Mouse (Mus musculus) T-helper 2 cell (primary cell): Measurements from ENCODE around the gene Chaf1a.

ENCODE experiments used
- in situ Hi-C: fragments of 300-600 bp; cut with MboI, MseI; formaldehyde crosslinking; loops from one replicate; pipeline ENCODE4 v1.15.1; 2025; ENCODE audit warnings: high pct_unique_total_duplicates

The Chaf1a gene

DNA sequence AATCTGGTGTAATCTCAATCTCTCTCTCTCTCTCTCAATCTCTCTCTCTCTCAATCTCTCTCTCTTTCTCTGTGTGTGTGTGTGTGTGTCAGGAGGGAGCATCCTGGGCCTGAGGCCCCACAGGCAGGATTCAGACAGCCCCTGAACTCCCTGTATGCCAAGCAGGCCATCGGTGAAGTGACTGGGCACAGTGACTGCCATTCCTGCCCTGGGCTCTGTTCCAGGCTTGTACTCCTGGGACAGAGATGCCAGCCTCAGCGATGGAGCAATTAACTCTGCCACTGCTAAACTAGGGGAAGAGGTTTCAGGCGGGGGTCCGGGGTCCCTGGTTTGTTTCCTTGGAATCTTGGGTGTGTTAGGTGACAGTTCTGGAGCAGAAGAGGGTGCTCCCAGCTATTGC is 70.3 kb downstream of the Chaf1a start:
- in situ Hi-C loops: no loop called here

DNA sequence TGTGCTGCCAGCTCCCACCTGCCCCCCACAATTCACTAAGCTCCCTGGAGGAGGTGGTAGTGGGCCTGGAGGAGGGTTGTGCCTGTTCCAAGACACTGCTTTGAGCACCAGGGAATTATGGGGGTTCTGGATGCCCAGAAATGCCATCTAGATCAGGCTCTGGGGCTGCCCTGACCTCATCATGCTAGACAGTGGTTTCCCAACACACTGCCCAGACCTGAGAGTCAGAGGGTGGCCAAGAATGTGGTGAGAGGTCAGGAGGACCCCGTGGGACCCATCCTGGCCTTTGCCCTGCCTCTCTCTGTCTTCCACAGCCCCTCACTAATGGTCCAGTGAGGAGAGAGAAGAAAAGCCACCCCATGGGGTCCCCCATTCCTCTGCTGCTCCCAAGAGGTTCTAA is 70.8 kb downstream of the Chaf1a start:
- in situ Hi-C loops: no loop called here

DNA sequence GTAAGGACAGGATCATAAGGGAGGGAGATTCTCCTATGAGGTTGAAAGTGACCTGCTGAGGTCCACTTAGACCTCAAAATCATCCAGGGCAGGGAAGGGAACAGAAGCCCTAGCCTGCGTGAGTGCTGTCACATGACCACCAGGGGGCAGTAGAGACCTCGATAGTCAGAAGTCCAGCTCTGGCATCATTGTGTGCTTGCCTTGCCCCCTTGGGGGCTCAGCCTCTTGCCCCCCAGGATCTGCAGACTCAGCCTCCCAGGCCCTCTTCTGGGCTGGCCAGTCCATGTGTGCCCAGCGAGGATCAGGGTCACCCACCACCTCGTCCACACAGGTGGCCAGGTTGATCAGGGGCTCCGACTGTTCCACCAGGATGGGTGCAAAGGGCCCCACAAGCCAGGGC is 71.6 kb downstream of the Chaf1a start:
- in situ Hi-C loops: no loop called here

DNA sequence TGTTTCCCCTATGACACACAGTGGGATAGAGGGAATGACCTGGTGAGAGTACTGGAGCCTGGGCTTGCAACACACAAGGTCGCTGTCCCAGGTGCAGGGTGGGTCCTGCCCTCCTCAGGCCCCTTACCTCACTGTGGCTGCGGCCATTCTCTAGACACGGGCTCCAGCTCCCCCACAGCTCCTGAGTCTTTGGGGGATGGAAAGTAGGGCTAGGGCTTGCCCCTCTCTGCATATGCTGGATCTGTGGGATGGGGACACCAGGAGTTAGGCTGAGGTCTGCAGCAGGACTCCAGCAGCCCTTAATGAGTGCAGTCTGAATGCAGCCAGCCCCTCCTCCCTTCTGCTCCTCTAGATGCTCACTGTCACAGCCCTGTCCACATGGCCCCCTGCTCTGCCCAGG is 72.5 kb downstream of the Chaf1a start:
- in situ Hi-C loops: no loop called here

DNA sequence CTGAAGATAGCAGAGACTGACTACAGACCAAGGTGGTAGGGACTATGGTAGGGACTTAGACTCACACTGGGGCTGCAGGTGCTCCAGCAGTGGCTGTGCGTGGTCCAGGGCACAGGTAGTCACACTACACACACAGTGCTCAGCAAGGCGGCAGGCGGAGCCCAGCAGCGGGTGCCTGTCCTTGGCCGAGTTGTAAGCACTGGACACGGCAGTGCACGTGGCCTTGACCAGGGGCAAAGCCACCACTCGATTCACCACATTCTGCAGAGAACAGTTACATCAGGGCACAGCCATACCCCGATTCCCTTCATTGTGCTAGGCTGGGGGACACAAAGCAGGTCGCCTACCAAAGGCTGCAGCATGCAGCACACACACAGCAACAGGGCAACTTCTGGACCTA is 76.0 kb downstream of the Chaf1a start:
- in situ Hi-C loops: no loop called here

DNA sequence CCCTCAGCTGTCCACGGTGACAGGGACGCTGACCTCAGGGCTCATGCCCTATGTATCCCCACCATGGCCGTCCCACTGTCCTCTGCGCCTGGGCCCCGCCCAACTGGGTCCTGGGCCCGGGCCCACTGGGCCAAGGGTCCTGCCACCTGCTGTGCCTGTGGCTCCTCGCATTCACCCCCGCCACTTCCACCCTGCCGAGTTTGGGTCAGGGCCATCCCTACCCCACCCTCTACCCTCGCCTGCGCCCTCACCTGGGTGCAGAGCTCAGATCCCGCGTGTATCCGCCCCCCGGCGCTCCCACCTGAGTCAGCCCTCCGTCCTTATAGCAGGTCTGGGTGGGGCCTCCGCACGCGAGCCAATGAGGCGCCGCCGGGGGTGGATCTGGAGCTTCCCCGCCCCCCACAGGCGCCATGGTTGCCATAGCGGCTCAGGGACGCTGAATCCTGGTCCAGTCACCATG is 77.0 kb downstream of the Chaf1a start, which contains the start of gene Plin5:
Plin5 (minus strand) TSS at position 346 of the 460 bp plus-strand sequence.
- in situ Hi-C loops: no loop called here

DNA sequence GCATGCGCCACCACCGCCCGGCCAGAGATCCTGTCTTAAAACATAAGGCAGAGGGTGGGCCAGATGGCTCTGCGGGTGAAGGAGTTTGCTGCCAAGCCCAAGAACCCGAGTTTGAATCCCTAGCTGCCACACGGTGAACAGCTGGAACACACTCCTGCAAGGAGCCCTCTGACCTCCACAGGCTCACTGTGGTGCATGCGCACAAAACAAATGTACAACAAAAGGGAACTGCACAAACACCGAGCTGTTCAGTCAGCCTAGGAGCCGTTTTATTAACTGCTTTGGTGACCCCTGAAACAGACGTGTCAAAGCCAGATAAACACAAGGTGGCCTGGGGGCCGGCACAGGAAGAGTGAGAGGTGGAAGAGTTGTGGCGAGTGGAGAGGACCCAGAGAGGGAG is 79.2 kb downstream of the Chaf1a start:
- in situ Hi-C loops: no loop called here

DNA sequence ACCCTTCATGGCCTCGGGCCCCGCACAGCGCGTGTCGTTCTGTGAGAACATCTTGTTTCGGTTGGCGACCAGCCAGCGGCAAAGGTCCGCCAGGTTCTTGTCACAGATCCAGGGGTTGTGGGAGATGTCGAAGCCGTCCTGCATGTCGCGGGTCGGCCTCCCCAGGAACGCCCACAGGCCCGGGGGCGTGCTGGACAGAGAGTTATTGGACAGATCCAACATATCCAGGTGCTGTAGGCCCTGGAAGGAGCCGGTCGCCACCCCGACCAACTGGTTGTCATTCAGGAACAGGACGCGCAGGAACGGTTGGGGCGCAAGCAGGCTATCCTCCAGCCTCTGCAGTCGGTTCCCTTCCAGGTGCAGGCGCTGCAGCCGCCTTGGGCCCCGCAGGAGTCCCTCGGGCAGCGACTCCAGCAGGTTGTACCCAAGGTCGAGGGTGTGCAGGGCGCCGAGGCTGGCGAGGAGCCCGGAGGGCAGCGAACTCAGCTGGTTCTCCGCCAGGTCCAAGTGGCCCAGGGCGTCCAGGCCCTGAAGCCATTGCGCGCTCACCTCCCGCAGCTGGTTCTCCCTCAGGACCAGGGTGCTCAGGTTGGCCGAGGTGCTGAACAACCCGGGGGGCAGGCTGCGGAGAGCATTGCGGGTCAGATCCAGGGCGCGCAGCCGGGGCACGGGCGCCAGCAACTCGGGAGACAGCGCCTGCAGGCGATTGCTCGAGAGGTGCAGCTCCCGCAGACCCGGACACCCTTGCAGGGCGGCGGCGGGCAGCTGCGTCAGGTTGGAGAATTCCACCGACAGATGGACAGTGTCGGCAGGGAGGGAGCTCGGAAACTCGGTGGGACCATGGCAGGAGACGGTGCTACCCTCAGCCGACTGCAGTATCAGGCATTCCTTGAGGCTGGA is 80.0 kb downstream of the Chaf1a start:
- in situ Hi-C loops: no loop called here

DNA sequence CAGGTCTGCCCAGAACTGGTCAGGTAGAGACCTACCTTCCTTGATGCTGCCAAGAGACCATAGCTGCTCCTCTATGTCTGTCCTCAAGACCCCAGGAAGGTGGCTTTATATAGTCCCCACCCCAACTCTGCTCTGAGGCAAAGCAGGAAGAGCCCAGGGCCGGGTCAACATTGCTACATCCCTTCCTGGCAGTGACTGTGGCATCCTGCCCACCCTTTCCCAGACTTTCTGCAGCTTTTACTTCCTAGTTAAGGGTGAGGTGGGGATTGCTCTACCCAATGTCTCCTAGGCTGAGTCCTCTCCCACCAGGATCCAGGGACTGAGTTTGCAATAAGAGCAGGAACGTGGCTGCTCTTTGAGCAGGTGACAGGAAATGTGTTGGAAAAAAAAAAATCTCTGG is 81.6 kb downstream of the Chaf1a start, which contains the start of gene Lrg1:
Lrg1 (minus strand) TSS at position 176 of the 400 bp plus-strand sequence.
- in situ Hi-C loops: no loop called here
